Mouse (Mus musculus) G1E (cell line): ENCODE measurements around the gene Drc3.

ENCODE experiments used
- CTCF ChIP-seq: IDR thresholded peaks from 2 replicates; pipeline ENCODE4 v1.5.1; 2012; ENCODE audit warnings: low read depth, low read length, inconsistent platforms, mixed read lengths
- GATA1 ChIP-seq: IDR thresholded peaks from 2 replicates; pipeline ENCODE4 v1.6.1; 2012; ENCODE audit warnings: borderline replicate concordance, low read length, inconsistent platforms, mixed read lengths

GRCm38 (mm10) chr11:60368909-60369308 lies 15.8 kb downstream of the Drc3 start:
- no peak for TF ChIP-seq GATA1
- TF ChIP-seq CTCF, result no peak
